Comparison of ENCODE assay signal across 28 mouse cellular contexts in the genomic region with DNA sequence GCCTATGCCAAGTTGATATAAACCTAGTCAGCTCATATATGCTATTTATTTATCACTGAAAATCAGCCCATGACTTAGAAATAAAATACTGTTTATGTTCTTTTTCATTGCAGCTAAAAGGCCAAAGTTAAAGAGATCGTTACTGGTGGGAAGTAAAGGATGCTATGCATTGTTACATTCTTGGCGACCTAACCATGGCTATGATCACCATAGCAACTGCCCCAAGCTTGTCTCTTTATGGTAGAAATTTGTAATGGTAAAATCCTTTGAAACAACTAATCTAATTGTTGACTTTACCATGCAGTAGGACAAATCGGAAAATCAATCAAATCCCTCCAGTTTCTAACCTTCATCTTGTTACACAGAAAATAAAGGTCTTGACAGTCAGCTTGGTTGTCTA.
DNase-seq lines count a peak whose midpoint lies in the region; ATAC-seq and TF ChIP-seq lines count a peak whose summit lies in the region.
"Had no signal": no experiment of that assay in that cellular context is flagged by ENCODE, and none has a peak within 500 bp of the region (broad histone marks: within the 10 kb centered on the region; RNA-seq: fewer than 3 reads in every experiment).

No protein-coding gene starts in this region.

- H3K36me3 ChIP-seq in midbrain, embryonic 11.5 days (ENCODE audit: control insufficient read depth, insufficient read depth, low read length): no peaks in the 10 kb centered on the region
- no peaks in the 10 kb centered on the region for H3K36me3 ChIP-seq in midbrain, embryonic 13.5 days
- no peaks in the 10 kb centered on the region for H3K36me3 ChIP-seq in midbrain, embryonic 14.5 days (ENCODE audit: control insufficient read depth, insufficient read depth, low read length)
- H3K36me3 ChIP-seq in midbrain, embryonic 16.5 days (ENCODE audit: control insufficient read depth, insufficient read depth, low read length): no peaks in the 10 kb centered on the region
- H3K36me3 ChIP-seq: embryonic facial prominence, embryonic 13.5 days; embryonic facial prominence, embryonic 15.5 days; forebrain, embryonic 10.5 days; forebrain, embryonic 12.5 days; G1E had no signal

- no peak for DNase-seq in midbrain, embryonic 11.5 days (ENCODE audit: low spot score, missing footprints)
- DNase-seq in midbrain, embryonic 14.5 days: peak; percentile 13
- peak; percentile 29 for DNase-seq in brain, embryonic 14.5 days (ENCODE audit: low read depth)
- DNase-seq: adrenal gland, adult 8-10 months; adrenal gland, postnatal 14 days; adrenal gland, postnatal 36 days; B cell, adult 2 months; cerebellum, adult 11 months; cerebellum, adult 18-20 months; cerebellum, adult 8-10 months; cerebellum, adult 9-11 months; cerebellum, postnatal 14 days; cerebellum, postnatal 36 days; embryo, embryonic 11 days had no signal

- H3K4me3 ChIP-seq in midbrain, embryonic 11.5 days (ENCODE audit: low read depth, low read length): no peak overlapping the region
- no peak overlapping the region for H3K4me3 ChIP-seq in midbrain, embryonic 13.5 days (replicated peaks)
- no peak overlapping the region for H3K4me3 ChIP-seq in midbrain, embryonic 14.5 days (replicated peaks; ENCODE audit: low read depth, low read length)
- no peak overlapping the region for H3K4me3 ChIP-seq in midbrain, embryonic 16.5 days (ENCODE audit: low read depth, low read length)
- H3K4me3 ChIP-seq: embryonic facial prominence, embryonic 13.5 days; embryonic facial prominence, embryonic 15.5 days; erythroblast, embryonic 14.5 days; forebrain, embryonic 10.5 days; forebrain, embryonic 12.5 days had no signal

- no peaks in the 10 kb centered on the region for H3K9me3 ChIP-seq in midbrain, embryonic 11.5 days (ENCODE audit: control insufficient read depth, low read length)
- 0 out of 2 replicates have a peak, but pooled peaks cover 3% of the 10 kb centered on the region for H3K9me3 ChIP-seq in midbrain, embryonic 13.5 days
- no peaks in the 10 kb centered on the region for H3K9me3 ChIP-seq in midbrain, embryonic 14.5 days (ENCODE audit: control insufficient read depth, low read length)
- no peaks in the 10 kb centered on the region for H3K9me3 ChIP-seq in midbrain, embryonic 16.5 days (replicated peaks; ENCODE audit: control insufficient read depth, low read length, poor library complexity, severe bottlenecking)
- H3K9me3 ChIP-seq: embryonic facial prominence, embryonic 13.5 days; embryonic facial prominence, embryonic 15.5 days; forebrain, embryonic 12.5 days; G1E had no signal

- H3K4me1 ChIP-seq in midbrain, embryonic 11.5 days (ENCODE audit: control insufficient read depth, insufficient read depth, low read length): no peaks in the 10 kb centered on the region
- peaks cover 5% of the 10 kb centered on the region; the same call in 1 of the 2 replicates for H3K4me1 ChIP-seq in midbrain, embryonic 13.5 days (replicated peaks)
- no peaks in the 10 kb centered on the region for H3K4me1 ChIP-seq in midbrain, embryonic 14.5 days (ENCODE audit: control insufficient read depth, insufficient read depth, low read length)
- H3K4me1 ChIP-seq in midbrain, embryonic 16.5 days (ENCODE audit: control insufficient read depth, insufficient read depth, low read length): no peaks in the 10 kb centered on the region
- H3K4me1 ChIP-seq: embryonic facial prominence, embryonic 13.5 days; embryonic facial prominence, embryonic 15.5 days had no signal

- no peak for TF ChIP-seq CTCF in brain, embryonic 14.5 days (IDR thresholded peaks at IDR 0.05; ENCODE audit: borderline replicate concordance, extremely low read depth, insufficient read depth, insufficient read length)

- 40% methylated on average over 3 of the region's 3 CpGs for WGBS in midbrain, embryonic 11.5 days
- 30% methylated on average over 3 of the region's 3 CpGs for WGBS in midbrain, embryonic 13.5 days
- 20% methylated on average over 3 of the region's 3 CpGs for WGBS in midbrain, embryonic 14.5 days
- WGBS in midbrain, embryonic 16.5 days: 39% methylated on average over 3 of the region's 3 CpGs

- no peak overlapping the region for H3K9ac ChIP-seq in midbrain, embryonic 11.5 days (ENCODE audit: low read length)
- H3K9ac ChIP-seq in midbrain, embryonic 13.5 days (replicated peaks): no peak overlapping the region
- H3K9ac ChIP-seq in midbrain, embryonic 14.5 days (replicated peaks; ENCODE audit: low read length): no peak overlapping the region
- no peak overlapping the region for H3K9ac ChIP-seq in midbrain, embryonic 16.5 days (ENCODE audit: low read depth, low read length)
- H3K9ac ChIP-seq: embryonic facial prominence, embryonic 13.5 days; embryonic facial prominence, embryonic 15.5 days; forebrain, embryonic 12.5 days had no signal

- ATAC-seq in midbrain, embryonic 11.5 days (ENCODE audit: low FRiP score): peak; percentile 66; the same call in 1 of the 2 replicates
- ATAC-seq in midbrain, embryonic 13.5 days: no peak
- ATAC-seq in midbrain, embryonic 14.5 days (ENCODE audit: low FRiP score, low TSS enrichment): no peak
- no peak for ATAC-seq in midbrain, embryonic 16.5 days
- ATAC-seq: activated CD4-positive, CD25-positive, alpha-beta regulatory T cell, adult 4 months; CD4-positive, CD25-positive, alpha-beta regulatory T cell, adult 4 months; forebrain, embryonic 14.5 days; forebrain, embryonic 16.5 days; Patski had no signal

- no peaks in the 10 kb centered on the region for H3K27me3 ChIP-seq in midbrain, embryonic 11.5 days (ENCODE audit: control insufficient read depth, insufficient read depth, low read length)
- no peaks in the 10 kb centered on the region for H3K27me3 ChIP-seq in midbrain, embryonic 13.5 days
- no peaks in the 10 kb centered on the region for H3K27me3 ChIP-seq in midbrain, embryonic 14.5 days (ENCODE audit: control insufficient read depth, insufficient read depth, low read length)
- no peaks in the 10 kb centered on the region for H3K27me3 ChIP-seq in midbrain, embryonic 16.5 days (ENCODE audit: control insufficient read depth, insufficient read depth, low read depth, low read length)
- H3K27me3 ChIP-seq: CH12.LX; embryonic facial prominence, embryonic 13.5 days; embryonic facial prominence, embryonic 15.5 days; forebrain, embryonic 12.5 days; Patski had no signal

- H3K4me2 ChIP-seq in midbrain, embryonic 11.5 days: no peak overlapping the region
- no peak overlapping the region for H3K4me2 ChIP-seq in midbrain, embryonic 13.5 days (replicated peaks)
- no peak overlapping the region for H3K4me2 ChIP-seq in midbrain, embryonic 14.5 days (ENCODE audit: low read length)
- H3K4me2 ChIP-seq in midbrain, embryonic 16.5 days (ENCODE audit: low read length): no peak overlapping the region
- H3K4me2 ChIP-seq: embryonic facial prominence, embryonic 13.5 days; embryonic facial prominence, embryonic 15.5 days; forebrain, embryonic 12.5 days had no signal

- TF ChIP-seq POLR2A in brain, embryonic 14.5 days (IDR thresholded peaks at IDR 0.05; ENCODE audit: borderline replicate concordance, extremely low read depth, insufficient read depth, insufficient read length, poor library complexity, severe bottlenecking): no peak

- no peak overlapping the region for H3K27ac ChIP-seq in midbrain, embryonic 11.5 days (ENCODE audit: low read depth, low read length)
- H3K27ac ChIP-seq in midbrain, embryonic 13.5 days: no peak overlapping the region
- H3K27ac ChIP-seq in midbrain, embryonic 14.5 days (replicated peaks; ENCODE audit: low read depth, low read length): no peak overlapping the region
- no peak overlapping the region for H3K27ac ChIP-seq in midbrain, embryonic 16.5 days (ENCODE audit: low read length)
- H3K27ac ChIP-seq: embryonic facial prominence, embryonic 13.5 days; embryonic facial prominence, embryonic 15.5 days; forebrain, embryonic 10.5 days; forebrain, embryonic 12.5 days had no signal
